Mouse (Mus musculus) layer of hippocampus, adult 9-11 months (tissue): ENCODE measurements at regions not wholly inside any gene's neighbourhood (a gene's known extent, or its start where the extent isn't known, plus 50 kb on each side); places are given as distances from the start of the nearest gene placed in this dataset.
A peak's percentile ranks its signal among the peaks of the same experiment; 100 is the strongest.

ENCODE experiments used
- DNase-seq: peaks from one replicate; pipeline ENCODE4 v3.0.0; 2022

GRCm38 (mm10) chr16:87295727-87296126 is 58.3 kb upstream of the N6amt1 start:
- DNase-seq, result no peak

- peak; percentile 5 for DNase-seq
Measured at GRCm38 (mm10) chr16:87292826-87293225, 61.2 kb upstream of the N6amt1 start.

- no peak for DNase-seq
Measured at GRCm38 (mm10) chr16:87291716-87292115, 62.3 kb upstream of the N6amt1 start.

- no peak for DNase-seq
Measured at GRCm38 (mm10) chr16:87285639-87286038, 68.3 kb upstream of the N6amt1 start.

- DNase-seq, result no peak
Measured at GRCm38 (mm10) chr16:87284835-87285510, 69.0 kb upstream of the N6amt1 start.

GRCm38 (mm10) chr16:87278518-87278917 is 75.5 kb upstream of the N6amt1 start:
- DNase-seq, result no peak

GRCm38 (mm10) chr16:87272363-87272762 is 81.6 kb upstream of the N6amt1 start:
- DNase-seq, result no peak

GRCm38 (mm10) chr16:87267954-87268804 is 85.8 kb upstream of the N6amt1 start:
- no peak for DNase-seq

- no peak for DNase-seq
Measured at GRCm38 (mm10) chr16:87267517-87267916, 86.5 kb upstream of the N6amt1 start.

GRCm38 (mm10) chr16:87263571-87263970 is 90.4 kb upstream of the N6amt1 start:
- peak; percentile 41 for DNase-seq

GRCm38 (mm10) chr16:87263041-87263440 is 90.9 kb upstream of the N6amt1 start:
- DNase-seq, result peak; percentile 55

- DNase-seq, result no peak
Measured at GRCm38 (mm10) chr16:87262497-87262896, 91.5 kb upstream of the N6amt1 start.

GRCm38 (mm10) chr16:87261527-87261926 is 92.5 kb upstream of the N6amt1 start:
- DNase-seq, result peak; percentile 86

GRCm38 (mm10) chr16:87254736-87255135 is 99.2 kb upstream of the N6amt1 start:
- DNase-seq, result no peak

GRCm38 (mm10) chr16:87250531-87250930 is 103.5 kb upstream of the N6amt1 start:
- no peak for DNase-seq

- no peak for DNase-seq
Measured at GRCm38 (mm10) chr16:87249903-87250302, 104.1 kb upstream of the N6amt1 start.

GRCm38 (mm10) chr16:87248501-87249030 is 105.4 kb upstream of the N6amt1 start:
- DNase-seq, result no peak

- no peak for DNase-seq
Measured at GRCm38 (mm10) chr16:87245933-87246791, 107.8 kb upstream of the N6amt1 start.

GRCm38 (mm10) chr16:87245441-87245840 is 108.5 kb upstream of the N6amt1 start:
- DNase-seq, result no peak

- no peak for DNase-seq
Measured at GRCm38 (mm10) chr16:87242027-87242426, 112.0 kb upstream of the N6amt1 start.

- DNase-seq, result no peak
Measured at GRCm38 (mm10) chr16:87239105-87239504, 114.9 kb upstream of the N6amt1 start.

GRCm38 (mm10) chr16:87234199-87234598 is 119.8 kb upstream of the N6amt1 start:
- no peak for DNase-seq

- DNase-seq, result no peak
Measured at GRCm38 (mm10) chr16:87225595-87225994, 128.4 kb upstream of the N6amt1 start.
